Mouse (Mus musculus) bone marrow, adult 2 months (tissue): ENCODE measurements around the gene Helz. TPM values are rescaled to one million over a fixed set of nuclear protein-coding genes. Genes with fewer than 3 reads are reported as not detected.

Source experiments
- H3K27ac ChIP-seq: fragments of 200-500 bp; 2 replicates; pipeline ENCODE4 v1.5.1; 2012; ENCODE audit warnings: low read depth, mild to moderate bottlenecking, control low read depth, inconsistent platforms, low read length; ENCODE audit not compliant: control insufficient read depth, poor library complexity, insufficient read depth
- H3K4me1 ChIP-seq: fragments of 200-500 bp; 2 replicates; pipeline ENCODE4 v1.6.1; 2011; ENCODE audit warnings: low read length; ENCODE audit not compliant: control insufficient read depth, insufficient read depth
- H3K4me3 ChIP-seq: fragments of 200-500 bp; replicated peaks from 2 replicates; pipeline ENCODE3; 2011; ENCODE audit warnings: mild to moderate bottlenecking, low read depth, low read length, control low read depth; ENCODE audit not compliant: control insufficient read depth
- CTCF ChIP-seq: fragments of 200-500 bp; IDR thresholded peaks from 2 replicates; pipeline ENCODE4 v1.5.1; 2011; ENCODE audit warnings: low read length, control low read depth; ENCODE audit not compliant: control insufficient read depth, insufficient read depth
- POLR2A ChIP-seq: fragments of 200-500 bp; IDR thresholded peaks from 2 replicates; pipeline ENCODE4 v1.6.1; 2011; ENCODE audit warnings: low read depth, mild to moderate bottlenecking, control low read depth, low read length, borderline replicate concordance; ENCODE audit not compliant: control insufficient read depth
- WGBS: fragments of 180-500 bp; shearing (Covaris S2); methylation state at CpG from one replicate; pipeline ENCODE4 v1.1.7; 2018; 5-methylcytosine and 5-hydroxymethylcytosine counted together
- polyA plus RNA-seq: library from polyadenylated mRNA; stranded (reverse); fragments of >200 nt; gene quantifications from 2 replicates; pipeline ENCODE4 v1.2.4, GENCODE M21; 2011; ENCODE audit warnings: low replicate concordance; ENCODE audit not compliant: missing spikeins, insufficient read depth, insufficient read length

Helz gene
- polyA plus RNA-seq, 1 experiment: 25.7 TPM

DNA sequence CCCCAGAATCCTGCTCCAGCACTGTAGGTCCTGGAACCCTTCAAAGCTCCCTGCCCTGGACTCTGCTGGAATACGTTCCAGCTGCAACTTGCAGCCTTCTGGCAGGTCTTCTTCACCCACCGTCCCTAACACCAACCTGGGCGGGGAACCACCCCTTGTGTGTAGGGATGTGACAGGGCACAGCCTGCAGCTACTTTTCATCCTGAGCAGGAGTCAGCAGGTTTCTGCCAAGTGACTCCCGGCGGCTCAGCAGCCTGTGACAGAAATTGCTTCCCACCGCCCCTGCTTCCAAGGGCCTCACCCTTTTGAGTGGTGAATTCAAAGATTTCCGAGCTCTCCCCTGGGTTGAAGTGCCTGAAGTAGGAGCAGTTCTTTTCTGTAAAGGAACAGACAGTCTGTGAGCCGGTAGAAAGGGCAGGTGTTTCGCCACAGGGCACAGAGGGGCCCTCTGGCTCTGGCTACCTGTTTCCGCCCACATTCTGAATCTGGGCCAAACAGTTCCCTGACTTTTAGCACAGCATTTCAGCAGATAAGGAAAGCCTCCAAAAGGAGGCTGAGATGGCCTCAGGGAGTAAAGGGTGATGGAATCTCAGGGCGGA lies 157.8 kb downstream of the Helz start:
- no peak overlapping the region for H3K27ac ChIP-seq
- TF ChIP-seq CTCF (no peak), POLR2A (no peak)
- H3K4me3 ChIP-seq: no peak overlapping the region
- no peaks in the 10 kb centered on the region for H3K4me1 ChIP-seq
- WGBS: 72% methylated on average over 11 of the region's 11 CpGs

GRCm38 (mm10) chr11:107707897-107708610 lies 160.3 kb downstream of the Helz start:
- H3K4me1 ChIP-seq: no peaks in the 10 kb centered on the region
- TF ChIP-seq CTCF (no peak), POLR2A (no peak)
- no peak overlapping the region for H3K27ac ChIP-seq
- 83% methylated on average over 20 of the region's 20 CpGs for WGBS
- no peak overlapping the region for H3K4me3 ChIP-seq

GRCm38 (mm10) chr11:107710379-107710778 lies 162.6 kb downstream of the Helz start:
- no peak for TF ChIP-seq POLR2A
- TF ChIP-seq CTCF: no peak
- no peak overlapping the region for H3K27ac ChIP-seq
- no peak overlapping the region for H3K4me3 ChIP-seq
- H3K4me1 ChIP-seq: no peaks in the 10 kb centered on the region
- WGBS: 66% methylated on average over 3 of the region's 3 CpGs

- H3K4me1 ChIP-seq: no peaks in the 10 kb centered on the region
- no peak overlapping the region for H3K4me3 ChIP-seq
- TF ChIP-seq POLR2A: no peak
- TF ChIP-seq CTCF: no peak
- WGBS: 76% methylated on average over 7 of the region's 7 CpGs
- no peak overlapping the region for H3K27ac ChIP-seq
These were observed 166.6 kb downstream of the Helz start for GRCm38 (mm10) chr11:107714368-107714767.

DNA sequence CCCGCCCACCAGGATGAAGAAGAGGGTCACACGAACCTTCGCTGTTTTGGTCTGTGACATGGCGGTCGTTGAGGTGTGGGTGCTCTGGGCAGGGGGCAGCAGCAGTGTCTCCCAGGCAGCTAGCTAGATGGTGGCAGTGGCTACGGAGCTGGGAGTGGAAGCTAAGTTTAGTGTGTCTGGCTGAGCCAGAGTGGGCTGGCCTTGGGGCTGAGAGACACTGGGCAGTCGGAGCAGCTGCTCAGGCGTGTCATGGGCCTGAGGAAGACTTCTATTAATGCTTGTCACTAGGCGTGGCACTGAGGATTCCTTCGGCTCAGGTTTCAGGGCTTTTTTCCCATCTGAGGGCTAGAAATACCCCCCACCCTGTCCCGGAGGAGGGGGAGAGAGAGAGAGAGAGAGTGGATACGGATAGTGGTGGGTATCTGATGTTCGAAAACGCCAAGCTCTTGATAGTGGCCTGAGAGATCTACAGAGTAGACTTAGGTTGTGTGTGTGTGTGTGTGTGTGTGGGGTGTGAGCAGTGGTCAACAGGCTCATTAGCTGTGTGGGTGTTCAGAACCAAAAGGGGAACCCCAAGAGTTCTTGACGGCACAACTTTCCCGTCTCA lies 168.7 kb downstream of the Helz start, which contains the start of gene Cacng1:
Gene Cacng1 (minus strand): TSS at position 191 of the 607 bp plus-strand sequence.
- no peak for TF ChIP-seq POLR2A
- TF ChIP-seq CTCF: no peak
- no peak within 1 kb of the TSS for H3K27ac ChIP-seq
- no peaks in the 10 kb centered on the region for H3K4me1 ChIP-seq
- 78% methylated on average over 16 of the region's 16 CpGs for WGBS
- no peak within 1 kb of the TSS for H3K4me3 ChIP-seq

GRCm38 (mm10) chr11:107720264-107721021 lies 172.7 kb downstream of the Helz start:
- 60% methylated on average over 9 of the region's 9 CpGs for WGBS
- Histone ChIP-seq H3K27ac (no peak overlapping the region), H3K4me1 (no peaks in the 10 kb centered on the region), H3K4me3 (no peak overlapping the region)
- no peak for TF ChIP-seq CTCF
- no peak for TF ChIP-seq POLR2A

GRCm38 (mm10) chr11:107721057-107721456 lies 173.3 kb downstream of the Helz start:
- Histone ChIP-seq H3K27ac (no peak overlapping the region), H3K4me1 (no peaks in the 10 kb centered on the region), H3K4me3 (no peak overlapping the region)
- TF ChIP-seq POLR2A: no peak
- TF ChIP-seq CTCF: no peak
- WGBS: 75% methylated on average over 7 of the region's 7 CpGs

GRCm38 (mm10) chr11:107724603-107725002 lies 176.9 kb downstream of the Helz start:
- 52% methylated on average over 8 of the region's 8 CpGs for WGBS
- H3K27ac ChIP-seq: no peak overlapping the region
- TF ChIP-seq POLR2A (no peak), CTCF (no peak)
- H3K4me3 ChIP-seq: no peak overlapping the region
- H3K4me1 ChIP-seq: no peaks in the 10 kb centered on the region
